Mouse (Mus musculus): Measurements from ENCODE around the gene Mycn.

The Mycn gene

GRCm38 (mm10) chr12:12926975-12927527 is 14.7 kb downstream of the Mycn start:
- in situ Hi-C loops (cut with MboI, MseI): no loop called here

GRCm38 (mm10) chr12:12924446-12924845 is 17.3 kb downstream of the Mycn start:
- in situ Hi-C loops (cut with MboI, MseI): no loop called here

GRCm38 (mm10) chr12:12920166-12921157 is 21.3 kb downstream of the Mycn start:
- in situ Hi-C loops (cut with MboI, MseI): no loop called here

GRCm38 (mm10) chr12:12916298-12916697 is 25.4 kb downstream of the Mycn start:
- in situ Hi-C loops (cut with MboI, MseI): no loop called here

- in situ Hi-C loops (cut with MboI, MseI): no loop called here
These were observed 31.2 kb downstream of the Mycn start for GRCm38 (mm10) chr12:12910356-12910979.

GRCm38 (mm10) chr12:12909631-12910277 is 32.0 kb downstream of the Mycn start:
- in situ Hi-C loops (cut with MboI, MseI): no loop called here

GRCm38 (mm10) chr12:12906771-12907170 is 34.9 kb downstream of the Mycn start:
- in situ Hi-C loops (cut with MboI, MseI): no loop called here

- in situ Hi-C loops (cut with MboI, MseI): no loop called here
These were observed 35.4 kb downstream of the Mycn start for GRCm38 (mm10) chr12:12906321-12906720.

GRCm38 (mm10) chr12:12905117-12905516 is 36.6 kb downstream of the Mycn start:
- in situ Hi-C loops (cut with MboI, MseI): no loop called here

GRCm38 (mm10) chr12:12904512-12904953 is 37.2 kb downstream of the Mycn start:
- in situ Hi-C loops (cut with MboI, MseI): no loop called here

- in situ Hi-C loops (cut with MboI, MseI): no loop called here
These were observed 37.6 kb downstream of the Mycn start for GRCm38 (mm10) chr12:12904086-12904485.

GRCm38 (mm10) chr12:12902403-12902802 is 39.3 kb downstream of the Mycn start:
- in situ Hi-C loops (cut with MboI, MseI): no loop called here

GRCm38 (mm10) chr12:12898356-12899126 is 43.2 kb downstream of the Mycn start:
- in situ Hi-C loops (cut with MboI, MseI): no loop called here

- in situ Hi-C loops (cut with MboI, MseI): no loop called here
These were observed 47.7 kb downstream of the Mycn start for GRCm38 (mm10) chr12:12893986-12894385.

- in situ Hi-C loops (cut with MboI, MseI): no loop called here
These were observed 55.4 kb downstream of the Mycn start for GRCm38 (mm10) chr12:12886191-12886889.

Data from regulatory T cell (primary cell).